Mouse (Mus musculus) intestine, embryonic 16.5 days (tissue): ENCODE data around the gene Abca13. TPM values are rescaled to one million over a fixed set of nuclear protein-coding genes. Genes with fewer than 3 reads are reported as not detected.

Source experiments
- ATAC-seq: fragments of 200-750 bp; cut with Nextera tagmentation; 2 replicates; pipeline ENCODE4 v1.8.0; 2017; ENCODE audit warnings: moderate TSS enrichment, moderate library complexity
- H3K27ac ChIP-seq: fragments of 300-500 bp; sonication (generic); 2 replicates; pipeline ENCODE4 v1.5.1; 2014; ENCODE audit warnings: mild to moderate bottlenecking, low read length
- H3K27me3 ChIP-seq: fragments of 300-500 bp; sonication (generic); replicated peaks from 2 replicates; pipeline ENCODE4 v1.6.1; 2014; ENCODE audit warnings: low read length, control low read depth, mixed read lengths; ENCODE audit not compliant: control insufficient read depth, insufficient read depth
- H3K36me3 ChIP-seq: fragments of 300-500 bp; sonication (generic); 2 replicates; pipeline ENCODE4 v1.6.1; 2014; ENCODE audit warnings: low read length, control low read depth; ENCODE audit not compliant: control insufficient read depth, insufficient read depth
- H3K4me1 ChIP-seq: fragments of 300-500 bp; sonication (generic); 2 replicates; pipeline ENCODE4 v1.6.1; 2014; ENCODE audit warnings: low read length, control low read depth, mixed read lengths; ENCODE audit not compliant: control insufficient read depth, insufficient read depth
- H3K4me2 ChIP-seq: fragments of 300-500 bp; sonication (generic); 2 replicates; pipeline ENCODE4 v1.6.1; 2014; ENCODE audit warnings: low read depth, low read length, control low read depth
- H3K4me3 ChIP-seq: fragments of 300-500 bp; sonication (generic); 2 replicates; pipeline ENCODE4 v1.5.1; 2014; ENCODE audit warnings: mild to moderate bottlenecking, low read length
- H3K9ac ChIP-seq: fragments of 300-500 bp; sonication (generic); 2 replicates; pipeline ENCODE4 v1.6.1; 2014; ENCODE audit warnings: low read depth, low read length
- H3K9me3 ChIP-seq: fragments of 300-500 bp; sonication (generic); 2 replicates; pipeline ENCODE4 v1.6.1; 2016; ENCODE audit warnings: low read length, control low read depth; ENCODE audit not compliant: control insufficient read depth
- WGBS: fragments of 180-500 bp; shearing (Covaris S2); extraction: QIAGEN DNeasy Blood & Tissue Kit; methylation state at CpG from one replicate; pipeline ENCODE4 v1.1.7; 2014; 5-methylcytosine and 5-hydroxymethylcytosine counted together
- polyA plus RNA-seq: library from polyadenylated mRNA; unstranded; fragments of >200 nt; fragmentation: Nextera tagmentation; extraction: Ambion mirVana; gene quantifications from 2 replicates; pipeline ENCODE4 v1.2.1, GENCODE M21; 2015

Abca13 gene
- polyA plus RNA-seq, 1 experiment from 2014 or later, result 0.89 TPM

GRCm38 (mm10) chr11:9536811-9537210 lies 345.1 kb downstream of the Abca13 start:
- no peak overlapping the region for H3K4me3 ChIP-seq
- H3K36me3 ChIP-seq, result no peaks in the 10 kb centered on the region
- H3K27ac ChIP-seq, result no peak overlapping the region
- 52% methylated on average over 6 of the region's 6 CpGs for WGBS
- no peaks in the 10 kb centered on the region for H3K9me3 ChIP-seq
- H3K27me3 ChIP-seq, result no peaks in the 10 kb centered on the region
- ATAC-seq, result no peak
- no peaks in the 10 kb centered on the region for H3K4me1 ChIP-seq
- H3K4me2 ChIP-seq, result no peak overlapping the region
- H3K9ac ChIP-seq, result no peak overlapping the region

GRCm38 (mm10) chr11:9538328-9538727 lies 346.6 kb downstream of the Abca13 start:
- no peak overlapping the region for H3K27ac ChIP-seq
- no peak overlapping the region for H3K9ac ChIP-seq
- H3K27me3 ChIP-seq, result no peaks in the 10 kb centered on the region
- H3K9me3 ChIP-seq, result no peaks in the 10 kb centered on the region
- no peak overlapping the region for H3K4me3 ChIP-seq
- WGBS, result 54% methylated on average over 1 of the region's 1 CpGs
- no peak for ATAC-seq
- no peak overlapping the region for H3K4me2 ChIP-seq
- H3K4me1 ChIP-seq, result no peaks in the 10 kb centered on the region
- H3K36me3 ChIP-seq, result no peaks in the 10 kb centered on the region

GRCm38 (mm10) chr11:9560026-9560425 lies 368.3 kb downstream of the Abca13 start:
- Histone ChIP-seq H3K4me3 (no peak overlapping the region), H3K4me1 (no peaks in the 10 kb centered on the region), H3K36me3 (no peaks in the 10 kb centered on the region), H3K4me2 (no peak overlapping the region), H3K9ac (no peak overlapping the region), H3K27ac (no peak overlapping the region), H3K9me3 (no peaks in the 10 kb centered on the region), H3K27me3 (no peaks in the 10 kb centered on the region)
- ATAC-seq, result no peak
- 85% methylated on average over 2 of the region's 2 CpGs for WGBS

- H3K4me2 ChIP-seq, result no peak overlapping the region
- no peak overlapping the region for H3K4me3 ChIP-seq
- H3K9ac ChIP-seq, result no peak overlapping the region
- H3K27me3 ChIP-seq, result no peaks in the 10 kb centered on the region
- H3K9me3 ChIP-seq, result no peaks in the 10 kb centered on the region
- ATAC-seq, result no peak
- H3K27ac ChIP-seq, result no peak overlapping the region
- 69% methylated on average over 2 of the region's 2 CpGs for WGBS
- no peaks in the 10 kb centered on the region for H3K4me1 ChIP-seq
- no peaks in the 10 kb centered on the region for H3K36me3 ChIP-seq
Measured at GRCm38 (mm10) chr11:9568302-9568701, 376.6 kb downstream of the Abca13 start.

- Histone ChIP-seq H3K4me3 (no peak overlapping the region), H3K27ac (no peak overlapping the region), H3K4me1 (no peaks in the 10 kb centered on the region), H3K27me3 (no peaks in the 10 kb centered on the region), H3K36me3 (no peaks in the 10 kb centered on the region), H3K9ac (no peak overlapping the region), H3K4me2 (no peak overlapping the region), H3K9me3 (no peaks in the 10 kb centered on the region)
- no peak for ATAC-seq
- WGBS, result 50% methylated on average over 6 of the region's 6 CpGs
Measured at GRCm38 (mm10) chr11:9570319-9570718, 378.6 kb downstream of the Abca13 start.

- H3K36me3 ChIP-seq, result no peaks in the 10 kb centered on the region
- H3K9ac ChIP-seq, result no peak overlapping the region
- no peak overlapping the region for H3K27ac ChIP-seq
- H3K4me1 ChIP-seq, result no peaks in the 10 kb centered on the region
- H3K4me2 ChIP-seq, result no peak overlapping the region
- no peaks in the 10 kb centered on the region for H3K27me3 ChIP-seq
- H3K4me3 ChIP-seq, result no peak overlapping the region
- H3K9me3 ChIP-seq, result no peaks in the 10 kb centered on the region
- ATAC-seq, result no peak
- 83% methylated on average over 4 of the region's 4 CpGs for WGBS
Measured at GRCm38 (mm10) chr11:9574894-9575293, 383.2 kb downstream of the Abca13 start.

- no peaks in the 10 kb centered on the region for H3K9me3 ChIP-seq
- 68% methylated on average over 1 of the region's 1 CpGs for WGBS
Measured at GRCm38 (mm10) chr11:9591757-9592316, 400.1 kb downstream of the Abca13 start.

GRCm38 (mm10) chr11:9597299-9597698 lies 405.6 kb downstream of the Abca13 start:
- H3K4me1 ChIP-seq, result no peaks in the 10 kb centered on the region
- no peak overlapping the region for H3K9ac ChIP-seq
- H3K4me3 ChIP-seq, result no peak overlapping the region
- H3K9me3 ChIP-seq, result no peaks in the 10 kb centered on the region
- H3K36me3 ChIP-seq, result no peaks in the 10 kb centered on the region
- H3K27ac ChIP-seq, result no peak overlapping the region
- no peaks in the 10 kb centered on the region for H3K27me3 ChIP-seq
- WGBS, result 64% methylated on average over 2 of the region's 2 CpGs
- H3K4me2 ChIP-seq, result no peak overlapping the region
- no peak for ATAC-seq

More at GRCm38 (mm10) chr11:9591757-9592316, 400.1 kb downstream of the Abca13 start:
- H3K36me3 ChIP-seq, result no peaks in the 10 kb centered on the region
- H3K4me1 ChIP-seq, result no peaks in the 10 kb centered on the region
- ATAC-seq, result no peak
- no peak overlapping the region for H3K9ac ChIP-seq
- H3K4me2 ChIP-seq, result no peak overlapping the region
- no peaks in the 10 kb centered on the region for H3K27me3 ChIP-seq
- H3K27ac ChIP-seq, result no peak overlapping the region
- no peak overlapping the region for H3K4me3 ChIP-seq

GRCm38 (mm10) chr11:9601096-9601495 lies 409.4 kb downstream of the Abca13 start:
- ATAC-seq, result no peak
- H3K27me3 ChIP-seq, result no peaks in the 10 kb centered on the region
- H3K9me3 ChIP-seq, result no peaks in the 10 kb centered on the region
- H3K36me3 ChIP-seq, result no peaks in the 10 kb centered on the region
- H3K27ac ChIP-seq, result no peak overlapping the region
- no peak overlapping the region for H3K4me2 ChIP-seq
- no peak overlapping the region for H3K9ac ChIP-seq
- 92% methylated on average over 3 of the region's 3 CpGs for WGBS
- H3K4me3 ChIP-seq, result no peak overlapping the region
- no peaks in the 10 kb centered on the region for H3K4me1 ChIP-seq

GRCm38 (mm10) chr11:9602137-9602536 lies 410.4 kb downstream of the Abca13 start:
- no peak overlapping the region for H3K27ac ChIP-seq
- H3K4me2 ChIP-seq, result no peak overlapping the region
- no peak overlapping the region for H3K9ac ChIP-seq
- no peak for ATAC-seq
- H3K9me3 ChIP-seq, result no peaks in the 10 kb centered on the region
- no peaks in the 10 kb centered on the region for H3K27me3 ChIP-seq
- no peaks in the 10 kb centered on the region for H3K36me3 ChIP-seq
- no peaks in the 10 kb centered on the region for H3K4me1 ChIP-seq
- no peak overlapping the region for H3K4me3 ChIP-seq
- 80% methylated on average over 4 of the region's 4 CpGs for WGBS
